Comparison of ENCODE assay signal across 9 mouse cellular contexts in the genomic region with DNA sequence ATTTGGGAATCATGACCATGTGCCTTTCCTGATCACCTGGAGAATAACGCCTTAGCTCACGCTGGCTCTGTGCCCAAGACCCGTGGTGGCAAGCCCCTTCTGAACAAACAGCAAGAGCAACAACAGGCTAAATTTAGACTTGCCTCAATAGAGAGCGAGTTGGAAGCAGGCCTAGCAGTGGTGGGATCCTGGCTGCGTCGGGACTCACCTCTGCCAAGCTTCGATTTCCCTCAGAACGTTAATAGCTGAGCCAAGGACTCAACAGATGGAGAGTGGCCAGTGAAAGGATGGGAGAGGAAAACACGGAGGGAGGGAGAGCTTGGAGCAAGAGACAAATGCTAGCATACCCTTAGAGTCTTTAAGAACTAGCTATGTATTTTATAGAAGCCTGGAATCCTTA.
A peak's percentile ranks its signal among the peaks of the same experiment; 100 is the strongest.
DNase-seq lines count a peak whose midpoint lies in the region; ATAC-seq and TF ChIP-seq lines count a peak whose summit lies in the region.
"Had no signal": no experiment of that assay in that cellular context is flagged by ENCODE, and none has a peak within 500 bp of the region (broad histone marks: within the 10 kb centered on the region; RNA-seq: fewer than 3 reads in every experiment).

No protein-coding gene starts in this region.

- WGBS in midbrain, embryonic 10.5 days: 69% methylated on average over 9 of the region's 9 CpGs
- WGBS in midbrain, embryonic 11.5 days: 62% methylated on average over 9 of the region's 9 CpGs
- WGBS in lung, postnatal 0 days: 32% methylated on average over 9 of the region's 9 CpGs
- 35% methylated on average over 9 of the region's 9 CpGs for WGBS in stomach, embryonic 16.5 days
- WGBS in liver, embryonic 12.5 days (ENCODE audit: insufficient replicate concordance): 60% methylated on average over 9 of the region's 9 CpGs

- TF ChIP-seq CTCF in lung, postnatal 0 days (IDR thresholded peaks at IDR 0.05): no peak

- H3K27me3 ChIP-seq in midbrain, embryonic 10.5 days (ENCODE audit: low read depth, poor library complexity, severe bottlenecking): peaks cover 78% of the 10 kb centered on the region
- peaks cover 36% of the 10 kb centered on the region for H3K27me3 ChIP-seq in midbrain, embryonic 11.5 days (ENCODE audit: control insufficient read depth, insufficient read depth, low read length)
- no peaks in the 10 kb centered on the region for H3K27me3 ChIP-seq in lung, postnatal 0 days (replicated peaks; ENCODE audit: insufficient read depth, low read length)
- H3K27me3 ChIP-seq in stomach, embryonic 16.5 days (ENCODE audit: control insufficient read depth, insufficient read depth, low read length): no peaks in the 10 kb centered on the region
- no peaks in the 10 kb centered on the region for H3K27me3 ChIP-seq in liver, embryonic 12.5 days (replicated peaks)

- H3K9ac ChIP-seq in midbrain, embryonic 11.5 days (ENCODE audit: low read length): no peak overlapping the region
- no peak overlapping the region for H3K9ac ChIP-seq in lung, postnatal 0 days (replicated peaks; ENCODE audit: low read depth)
- no peak overlapping the region for H3K9ac ChIP-seq in stomach, embryonic 16.5 days (ENCODE audit: low read length)
- H3K9ac ChIP-seq in liver, embryonic 12.5 days: no peak overlapping the region
- H3K9ac ChIP-seq: midbrain, embryonic 12.5 days had no signal

- peak; percentile 19 for DNase-seq in midbrain, embryonic 10.5 days (ENCODE audit: low spot score)
- no peak for DNase-seq in midbrain, embryonic 11.5 days (ENCODE audit: low spot score, missing footprints)
- peak; percentile 78 for DNase-seq in heart, postnatal 4 days
- DNase-seq in lung, postnatal 0 days (ENCODE audit: low spot score): no peak
- no peak for DNase-seq in thymus, postnatal 36 days

- H3K36me3 ChIP-seq in midbrain, embryonic 10.5 days: no peaks in the 10 kb centered on the region
- H3K36me3 ChIP-seq in midbrain, embryonic 11.5 days (ENCODE audit: control insufficient read depth, insufficient read depth, low read length): no peaks in the 10 kb centered on the region
- no peaks in the 10 kb centered on the region for H3K36me3 ChIP-seq in lung, postnatal 0 days (ENCODE audit: insufficient read depth, low read length)
- H3K36me3 ChIP-seq in stomach, embryonic 16.5 days (ENCODE audit: control insufficient read depth, insufficient read depth, low read length): no peaks in the 10 kb centered on the region
- no peaks in the 10 kb centered on the region for H3K36me3 ChIP-seq in liver, embryonic 12.5 days
- H3K36me3 ChIP-seq: midbrain, embryonic 12.5 days had no signal

- H3K4me3 ChIP-seq in midbrain, embryonic 10.5 days: no peak overlapping the region
- H3K4me3 ChIP-seq in midbrain, embryonic 11.5 days (ENCODE audit: low read depth, low read length): no peak overlapping the region
- no peak overlapping the region for H3K4me3 ChIP-seq in lung, postnatal 0 days (ENCODE audit: low read depth, low read length)
- no peak overlapping the region for H3K4me3 ChIP-seq in stomach, embryonic 16.5 days (replicated peaks; ENCODE audit: low read length)
- H3K4me3 ChIP-seq in liver, embryonic 12.5 days: no peak overlapping the region
- H3K4me3 ChIP-seq: midbrain, embryonic 12.5 days had no signal

- no peak for ATAC-seq in midbrain, embryonic 11.5 days (ENCODE audit: low FRiP score)
- peak; percentile 80 for ATAC-seq in frontal cortex, adult (ENCODE audit: low TSS enrichment)
- no peak for ATAC-seq in lung, postnatal 0 days
- ATAC-seq in stomach, embryonic 16.5 days (ENCODE audit: insufficient read depth, low FRiP score): peak; percentile 58; the same call in 1 of the 2 replicates
- no peak for ATAC-seq in liver, embryonic 12.5 days

- peaks cover 29% of the 10 kb centered on the region for H3K4me1 ChIP-seq in midbrain, embryonic 10.5 days
- H3K4me1 ChIP-seq in midbrain, embryonic 11.5 days (ENCODE audit: control insufficient read depth, insufficient read depth, low read length): peaks cover 10% of the 10 kb centered on the region
- H3K4me1 ChIP-seq in lung, postnatal 0 days (ENCODE audit: insufficient read depth, low read depth, low read length): no peaks in the 10 kb centered on the region
- H3K4me1 ChIP-seq in stomach, embryonic 16.5 days (ENCODE audit: control insufficient read depth, insufficient read depth, low read length): peaks cover 8% of the 10 kb centered on the region
- H3K4me1 ChIP-seq in liver, embryonic 12.5 days: no peaks in the 10 kb centered on the region; the same call in 1 of the 2 replicates

- no peak for TF ChIP-seq EP300 in lung, postnatal 0 days (IDR thresholded peaks at IDR 0.05)

- H3K9me3 ChIP-seq in midbrain, embryonic 10.5 days (replicated peaks): no peaks in the 10 kb centered on the region
- no peaks in the 10 kb centered on the region for H3K9me3 ChIP-seq in midbrain, embryonic 11.5 days (ENCODE audit: control insufficient read depth, low read length)
- H3K9me3 ChIP-seq in lung, postnatal 0 days (ENCODE audit: low read length): no peaks in the 10 kb centered on the region
- H3K9me3 ChIP-seq in stomach, embryonic 16.5 days (replicated peaks; ENCODE audit: control insufficient read depth, low read length): no peaks in the 10 kb centered on the region
- H3K9me3 ChIP-seq in liver, embryonic 12.5 days (replicated peaks): no peaks in the 10 kb centered on the region
- H3K9me3 ChIP-seq: midbrain, embryonic 12.5 days had no signal

- no peak overlapping the region for H3K4me2 ChIP-seq in midbrain, embryonic 11.5 days
- H3K4me2 ChIP-seq in lung, postnatal 0 days (replicated peaks; ENCODE audit: low read depth, low read length): peak overlapping the region; percentile 12; the same call in 1 of the 2 replicates
- no peak overlapping the region for H3K4me2 ChIP-seq in stomach, embryonic 16.5 days (ENCODE audit: low read depth, low read length)
- no peak overlapping the region for H3K4me2 ChIP-seq in liver, embryonic 12.5 days
- H3K4me2 ChIP-seq: midbrain, embryonic 12.5 days had no signal

- peak overlapping the region; percentile 33; the same call in 1 of the 2 replicates for H3K27ac ChIP-seq in midbrain, embryonic 10.5 days (replicated peaks)
- H3K27ac ChIP-seq in midbrain, embryonic 11.5 days (ENCODE audit: low read depth, low read length): no peak overlapping the region
- no peak overlapping the region for H3K27ac ChIP-seq in lung, postnatal 0 days (ENCODE audit: low read length)
- no peak overlapping the region for H3K27ac ChIP-seq in stomach, embryonic 16.5 days (ENCODE audit: low read length)
- no peak overlapping the region for H3K27ac ChIP-seq in liver, embryonic 12.5 days
- H3K27ac ChIP-seq: midbrain, embryonic 12.5 days had no signal

Comparison
In these comparisons a context has a peak if more than half of its experiments do, and no peak if none do; other contexts are left out.
1. DNase-seq: peak in midbrain, embryonic 10.5 days (single experiment) and heart, postnatal 4 days (single experiment); none in midbrain, embryonic 11.5 days (single experiment), lung, postnatal 0 days (single experiment) and thymus, postnatal 36 days (0 of 2).
2. ATAC-seq: peak in frontal cortex, adult (single experiment) and stomach, embryonic 16.5 days (single experiment); none in midbrain, embryonic 11.5 days (single experiment), lung, postnatal 0 days (single experiment) and liver, embryonic 12.5 days (single experiment).